In genomic region chr15:85716045-85716444, GRCm38 (mm10) we compare ENCODE assay signal across 8 mouse cellular contexts. TPM values are rescaled to one million over a fixed set of nuclear protein-coding genes. Genes with fewer than 3 reads are reported as not detected.
DNase-seq lines count a peak whose midpoint lies in the region; ATAC-seq and TF ChIP-seq lines count a peak whose summit lies in the region.

No protein-coding gene starts in this region.

- no peak for TF ChIP-seq POLR2A in heart, adult 2 months (IDR thresholded peaks at IDR 0.05; ENCODE audit: insufficient read depth, low read depth, low read length)

- no peaks in the 10 kb centered on the region for H3K79me2 ChIP-seq in heart, adult 2 months (replicated peaks; ENCODE audit: control insufficient read depth, insufficient read depth, low read length)

- peak; percentile 79 to 88 for DNase-seq in heart, adult 2 months
- peak; percentile 80 for DNase-seq in cerebellum, adult 11 months
- peak; percentile 87 for DNase-seq in forebrain, embryonic 14.5 days (ENCODE audit: low spot score)
- DNase-seq in induced T-regulatory cell, adult 2 months (ENCODE audit: low read depth), result peak; percentile 87
- peak; percentile 63 to 81 for DNase-seq in left cerebral cortex, postnatal 36 days (ENCODE audit: low spot score in 2 of 2)
- DNase-seq in spleen, postnatal 10 days (ENCODE audit: low spot score in 2 of 2), result peak; percentile 80 to 88

- 5% methylated on average over 7 of the region's 7 CpGs for WGBS in heart, adult 2 months
- 8% methylated on average over 7 of the region's 7 CpGs for WGBS in heart, embryonic 11.5 days (ENCODE audit: insufficient replicate concordance)
- WGBS in forebrain, embryonic 14.5 days, result 5% methylated on average over 7 of the region's 7 CpGs
- WGBS in midbrain, embryonic 15.5 days, result 6% methylated on average over 7 of the region's 7 CpGs

- no peak overlapping the region for H3K4me3 ChIP-seq in heart, adult 2 months
- H3K4me3 ChIP-seq in heart, embryonic 11.5 days (ENCODE audit: low read depth, low read length), result no peak overlapping the region
- H3K4me3 ChIP-seq in forebrain, embryonic 14.5 days (ENCODE audit: low read depth, low read length), result no peak overlapping the region
- H3K4me3 ChIP-seq in midbrain, embryonic 15.5 days, result no peak overlapping the region

- intact Hi-C loops in heart, adult 2 months (cut with DNase I), result loop anchor here (1.0 to 5.0 kb wide), 3 partner anchors 96 to 321 kb away; partner anchors contain the start of gene Cdpf1
- intact Hi-C loops in left cerebral cortex, postnatal 36 days (cut with DNase I), result loop anchor here (1.0 to 10.0 kb wide), 2 partner anchors 151 to 319 kb away; partner anchors contain the start of gene Celsr1

- no peak overlapping the region for H3K9ac ChIP-seq in heart, adult 2 months (ENCODE audit: low read depth, low read length)
- no peak overlapping the region for H3K9ac ChIP-seq in heart, embryonic 11.5 days (ENCODE audit: low read depth, low read length)
- H3K9ac ChIP-seq in forebrain, embryonic 14.5 days (ENCODE audit: low read length), result no peak overlapping the region
- no peak overlapping the region for H3K9ac ChIP-seq in midbrain, embryonic 15.5 days

- no peaks in the 10 kb centered on the region for H3K36me3 ChIP-seq in heart, adult 2 months (ENCODE audit: control insufficient read depth, insufficient read depth, low read length)
- no peaks in the 10 kb centered on the region for H3K36me3 ChIP-seq in heart, embryonic 11.5 days (ENCODE audit: control insufficient read depth, insufficient read depth, low read length)
- H3K36me3 ChIP-seq in forebrain, embryonic 14.5 days (ENCODE audit: control insufficient read depth, insufficient read depth, low read length), result no peaks in the 10 kb centered on the region
- H3K36me3 ChIP-seq in midbrain, embryonic 15.5 days (replicated peaks), result no peaks in the 10 kb centered on the region

- H3K27ac ChIP-seq in heart, adult 2 months, result no peak overlapping the region
- no peak overlapping the region for H3K27ac ChIP-seq in heart, embryonic 11.5 days (ENCODE audit: low read depth, low read length)
- H3K27ac ChIP-seq in forebrain, embryonic 14.5 days (ENCODE audit: low read depth, low read length), result no peak overlapping the region
- H3K27ac ChIP-seq in midbrain, embryonic 15.5 days, result no peak overlapping the region

- no peak overlapping the region for H3K4me2 ChIP-seq in heart, embryonic 11.5 days
- H3K4me2 ChIP-seq in forebrain, embryonic 14.5 days (ENCODE audit: low read length), result no peak overlapping the region
- H3K4me2 ChIP-seq in midbrain, embryonic 15.5 days, result no peak overlapping the region

- ATAC-seq in heart, embryonic 11.5 days (replicated peaks; ENCODE audit: insufficient number of reproducible peaks, low FRiP score, low TSS enrichment), result no peak
- peak; percentile 75 for ATAC-seq in forebrain, embryonic 14.5 days
- ATAC-seq in midbrain, embryonic 15.5 days (replicated peaks), result 0 out of 2 replicates have a peak, but pooled peaks have one; percentile 37

- no peaks in the 10 kb centered on the region for H3K9me3 ChIP-seq in heart, embryonic 11.5 days (replicated peaks; ENCODE audit: control insufficient read depth, low read length)
- H3K9me3 ChIP-seq in forebrain, embryonic 14.5 days (replicated peaks; ENCODE audit: control insufficient read depth, low read length), result no peaks in the 10 kb centered on the region
- H3K9me3 ChIP-seq in midbrain, embryonic 15.5 days, result no peaks in the 10 kb centered on the region

- H3K27me3 ChIP-seq in heart, adult 2 months (ENCODE audit: control insufficient read depth, insufficient read depth, low read length), result no peaks in the 10 kb centered on the region
- H3K27me3 ChIP-seq in heart, embryonic 11.5 days (ENCODE audit: control insufficient read depth, insufficient read depth, low read length), result 0 out of 2 replicates have a peak, but pooled peaks cover 2% of the 10 kb centered on the region
- H3K27me3 ChIP-seq in forebrain, embryonic 14.5 days (replicated peaks; ENCODE audit: control insufficient read depth, insufficient read depth, low read length), result 0 out of 2 replicates have a peak, but pooled peaks cover 3% of the 10 kb centered on the region
- peaks cover 11% of the 10 kb centered on the region; the same call in 1 of the 2 replicates for H3K27me3 ChIP-seq in midbrain, embryonic 15.5 days (replicated peaks)

- TF ChIP-seq EP300 in heart, adult 2 months (IDR thresholded peaks at IDR 0.05; ENCODE audit: insufficient read depth, low read depth, low read length), result peak; percentile 96

- H3K4me1 ChIP-seq in heart, adult 2 months (ENCODE audit: control insufficient read depth, insufficient read depth, low read length), result no peaks in the 10 kb centered on the region
- no peaks in the 10 kb centered on the region for H3K4me1 ChIP-seq in heart, embryonic 11.5 days (ENCODE audit: control insufficient read depth, insufficient read depth, low read length)
- H3K4me1 ChIP-seq in forebrain, embryonic 14.5 days (ENCODE audit: control insufficient read depth, insufficient read depth, low read length), result no peaks in the 10 kb centered on the region
- no peaks in the 10 kb centered on the region for H3K4me1 ChIP-seq in midbrain, embryonic 15.5 days

- peak; percentile 91 for TF ChIP-seq CTCF in heart, adult 2 months (IDR thresholded peaks at IDR 0.05)

RNA-seq across cellular contexts. Expression of gene Ppara, which starts 18.7 kb away (rescaled TPM):
- total RNA-seq in heart, adult 2 months (2021), result 10 to 100 TPM; 53.1 to 60.7 TPM
- polyA plus RNA-seq in heart, adult 2 months (2012; rRNA removed), result 12.9 and 25.4 TPM in 2 replicates
- 1.7 and 2.8 TPM in 2 replicates for polyA plus RNA-seq in heart, embryonic 11.5 days (2014; fragmentation: Nextera tagmentation; extraction: Ambion mirVana)
- 0.67 and 0.73 TPM in 2 replicates for polyA plus RNA-seq in forebrain, embryonic 14.5 days (2014; fragmentation: Nextera tagmentation; extraction: Ambion mirVana)
- total RNA-seq in left cerebral cortex, postnatal 36 days (2021), result 1 to 10 TPM; 4.6 to 4.9 TPM
- polyA plus RNA-seq in midbrain, embryonic 15.5 days (2015; fragmentation: Nextera tagmentation; extraction: Ambion mirVana), result 1.3 and 2.2 TPM in 2 replicates
